Mouse (Mus musculus): ENCODE results near the gene Npffr2.
"Not testable (repeated sequence)": the region's sequence is repeated elsewhere in the genome, so short reads cannot be mapped to it uniquely, and the experiment has no call there.

The Npffr2 gene

GRCm38 (mm10) chr5:89526878-89527578 is at the start of gene Npffr2:
Npffr2 (plus strand) TSS chr5:89527429.
- peak; percentile 71 for DNase-seq (ENCODE audit: low spot score)

DNA sequence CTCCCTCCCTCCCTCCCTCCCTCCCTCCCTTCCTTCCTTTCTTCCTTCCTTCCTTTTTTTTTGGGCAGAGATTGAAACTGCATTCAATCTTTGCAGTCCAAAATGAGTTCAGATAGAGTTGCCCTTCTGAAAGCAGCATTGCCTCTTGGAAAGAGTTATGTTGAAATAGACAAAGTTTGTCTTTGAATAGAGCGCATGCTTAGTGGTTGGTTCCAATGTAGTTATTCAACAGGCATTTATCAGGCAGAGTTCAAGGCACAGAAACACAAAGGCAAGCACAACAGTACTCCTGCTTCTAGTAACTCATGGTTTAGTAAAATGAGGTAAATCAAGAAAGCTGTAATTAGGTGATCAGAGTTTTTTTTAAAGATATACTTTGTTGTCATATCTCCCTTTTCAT is 34.7 kb upstream of the Npffr2 start:
- DNase-seq (ENCODE audit: low spot score) = no peak

DNA sequence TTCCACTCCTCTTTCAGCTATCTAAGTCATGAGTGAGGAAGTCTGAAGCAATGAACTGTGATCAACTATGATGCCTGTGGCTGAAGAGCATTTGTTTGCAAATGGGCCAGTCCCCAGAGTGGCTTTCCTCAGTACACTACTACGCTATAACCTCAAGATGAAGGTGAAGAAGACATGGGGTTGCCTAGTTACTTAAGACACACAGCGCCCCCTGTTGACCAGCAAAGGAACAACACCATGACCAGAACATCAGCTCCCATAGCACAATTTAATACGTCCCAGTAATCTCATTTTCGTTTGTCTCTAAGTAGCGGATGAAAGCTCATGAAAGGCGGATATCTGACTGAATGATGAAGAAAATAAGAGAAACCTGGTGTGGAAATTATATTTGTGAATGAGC is 27.0 kb upstream of the Npffr2 start:
- DNase-seq (ENCODE audit: low spot score) = peak; percentile 38

DNA sequence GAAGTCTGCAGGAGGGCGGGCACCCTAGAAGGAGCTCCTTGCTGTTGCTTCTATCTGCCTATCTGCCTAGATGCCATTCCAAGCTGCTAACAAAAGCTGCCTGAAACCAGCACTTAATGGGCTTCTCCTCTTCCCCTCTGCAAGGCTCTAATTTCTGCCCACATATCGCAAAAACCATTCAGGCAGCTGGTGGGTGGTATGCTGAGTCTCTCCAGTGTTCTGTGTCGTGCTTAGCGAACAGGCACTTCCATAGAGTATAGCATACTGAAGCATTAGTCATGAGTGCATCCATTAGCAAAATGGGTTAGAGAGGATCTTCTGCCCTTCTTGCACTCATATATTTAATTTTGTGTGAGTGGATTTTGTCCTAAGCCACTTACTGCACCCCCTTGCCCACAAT is 8.6 kb upstream of the Npffr2 start:
- no peak for DNase-seq (ENCODE audit: low spot score)

DNA sequence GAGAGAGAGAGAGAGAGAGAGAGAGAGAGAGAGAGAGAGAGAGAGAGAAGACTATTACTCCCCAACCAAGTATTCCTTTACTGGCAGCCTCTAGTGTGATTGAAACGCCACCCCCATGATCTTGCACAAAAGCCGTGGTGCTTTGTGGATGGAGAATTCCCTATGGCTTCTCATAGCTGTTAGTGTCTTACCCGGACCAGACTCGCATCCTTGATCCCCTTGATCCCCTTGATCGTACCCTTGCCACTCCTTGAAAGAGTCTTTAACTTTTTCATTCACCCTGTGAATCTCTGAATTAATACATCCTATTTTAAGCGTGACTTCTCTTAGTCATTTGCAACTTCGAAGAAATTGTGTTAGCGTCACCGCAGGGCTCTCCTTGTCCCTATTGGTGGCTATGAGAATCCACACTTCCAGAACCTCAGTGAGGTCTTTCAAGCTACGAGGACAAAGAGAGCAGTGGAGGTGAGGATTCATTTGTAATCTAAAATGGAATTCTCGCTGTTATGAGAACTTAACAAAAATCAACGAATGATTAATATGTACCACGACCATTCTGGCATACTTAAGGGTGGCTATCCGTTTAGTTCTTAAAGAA is 949 bp upstream of the Npffr2 start:
- peak; percentile 41 for DNase-seq (ENCODE audit: low spot score)

GRCm38 (mm10) chr5:89528951-89529350 is 1.7 kb downstream of the Npffr2 start:
- peak; percentile 57 for DNase-seq (ENCODE audit: low spot score)

GRCm38 (mm10) chr5:89529391-89529790 is 2.2 kb downstream of the Npffr2 start:
- DNase-seq (ENCODE audit: low spot score) = no peak

DNA sequence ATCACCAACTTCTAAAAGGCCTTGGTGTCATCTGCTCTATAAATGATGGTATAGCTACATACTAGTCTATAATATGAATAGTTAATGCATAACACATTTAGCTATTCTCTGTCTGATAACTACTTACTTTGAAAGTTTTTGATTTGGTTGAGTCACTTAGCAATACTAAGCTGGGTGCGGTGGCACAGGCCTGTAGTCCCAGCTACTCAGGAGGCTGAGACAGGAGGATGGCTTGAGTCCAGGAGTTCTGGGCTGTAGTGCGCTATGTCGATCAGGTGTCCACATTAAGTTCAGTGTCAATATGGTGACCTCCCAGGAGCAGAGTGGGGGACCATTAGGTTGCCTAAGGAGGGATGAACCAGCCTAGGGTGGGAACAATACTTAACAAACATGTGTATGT is 8.8 kb downstream of the Npffr2 start:
- DNase-seq (ENCODE audit: low spot score) = no peak

GRCm38 (mm10) chr5:89542472-89542871 is 15.2 kb downstream of the Npffr2 start:
- no peak for DNase-seq (ENCODE audit: low spot score)

DNA sequence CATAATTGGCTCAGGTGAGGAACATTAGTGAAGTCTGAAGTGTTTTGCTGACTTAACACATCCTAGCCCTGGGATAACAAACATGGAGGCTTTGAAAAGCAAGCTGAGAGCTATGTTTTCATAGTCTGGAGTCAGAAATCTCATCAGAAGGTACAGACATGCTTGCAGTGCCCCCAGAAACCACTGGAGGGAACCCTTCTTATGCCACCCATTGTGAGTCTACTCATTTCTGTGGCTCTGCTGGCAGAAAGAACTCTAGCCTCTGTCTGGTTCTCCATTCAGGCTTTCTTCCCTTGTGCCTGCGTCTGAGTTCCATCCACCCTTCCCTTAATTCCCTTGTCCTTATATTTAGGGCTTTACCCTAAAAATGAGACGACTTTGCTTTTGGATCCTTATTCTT is 16.2 kb downstream of the Npffr2 start:
- peak; percentile 84 for DNase-seq (ENCODE audit: low spot score)

GRCm38 (mm10) chr5:89559118-89559517 is 31.9 kb downstream of the Npffr2 start:
- not testable (repeated sequence) for DNase-seq (ENCODE audit: low spot score)

- DNase-seq (ENCODE audit: low spot score) = no peak
Measured at GRCm38 (mm10) chr5:89561381-89561780, 34.2 kb downstream of the Npffr2 start.

DNA sequence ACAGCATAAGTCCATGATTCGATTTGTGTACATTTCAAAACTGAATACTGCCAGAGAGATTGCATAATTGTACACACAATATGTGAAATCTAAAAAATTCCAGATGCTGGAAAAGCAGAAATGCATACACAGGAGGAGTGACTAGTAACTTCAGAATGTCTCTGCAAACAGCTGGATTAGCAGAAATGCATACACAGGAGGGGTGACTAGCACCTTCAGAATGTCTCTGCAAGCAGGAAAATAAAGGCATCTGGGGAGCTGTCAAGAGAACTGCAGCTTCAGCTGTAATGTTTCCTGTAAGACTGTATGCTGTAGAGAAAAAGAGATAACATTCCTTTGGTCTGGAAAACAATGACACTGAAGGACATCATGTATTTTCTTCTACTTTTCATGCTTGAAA is 51.4 kb downstream of the Npffr2 start:
- no peak for DNase-seq (ENCODE audit: low spot score)

GRCm38 (mm10) chr5:89579181-89579580 is 52.0 kb downstream of the Npffr2 start:
- no peak for DNase-seq (ENCODE audit: low spot score)

GRCm38 (mm10) chr5:89581143-89581542 is 53.9 kb downstream of the Npffr2 start:
- no peak for DNase-seq (ENCODE audit: low spot score)

- DNase-seq (ENCODE audit: low spot score) = no peak
Measured at GRCm38 (mm10) chr5:89581742-89582366, 54.6 kb downstream of the Npffr2 start.

GRCm38 (mm10) chr5:89585021-89585420 is 57.8 kb downstream of the Npffr2 start:
- no peak for DNase-seq (ENCODE audit: low spot score)

DNA sequence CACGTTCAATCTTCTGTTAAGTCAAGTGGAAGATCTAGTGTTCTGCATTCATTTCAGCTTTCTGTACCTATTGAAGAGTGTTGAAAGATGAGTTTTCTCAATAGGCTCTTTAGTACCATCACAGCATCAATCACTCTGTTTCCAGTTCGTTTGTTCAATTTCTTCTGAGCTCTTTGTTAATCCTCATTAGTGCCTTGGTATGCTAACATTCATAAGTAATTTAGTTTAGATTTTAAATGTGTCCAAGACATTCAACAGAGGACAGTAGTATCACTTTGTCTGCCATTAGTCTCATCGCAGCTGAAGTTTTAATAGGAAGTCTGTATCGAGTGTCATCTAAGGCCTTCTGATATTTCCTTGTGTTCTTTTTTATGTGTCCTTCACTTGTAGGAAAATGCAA is 65.1 kb downstream of the Npffr2 start:
- no peak for DNase-seq (ENCODE audit: low spot score)

DNA sequence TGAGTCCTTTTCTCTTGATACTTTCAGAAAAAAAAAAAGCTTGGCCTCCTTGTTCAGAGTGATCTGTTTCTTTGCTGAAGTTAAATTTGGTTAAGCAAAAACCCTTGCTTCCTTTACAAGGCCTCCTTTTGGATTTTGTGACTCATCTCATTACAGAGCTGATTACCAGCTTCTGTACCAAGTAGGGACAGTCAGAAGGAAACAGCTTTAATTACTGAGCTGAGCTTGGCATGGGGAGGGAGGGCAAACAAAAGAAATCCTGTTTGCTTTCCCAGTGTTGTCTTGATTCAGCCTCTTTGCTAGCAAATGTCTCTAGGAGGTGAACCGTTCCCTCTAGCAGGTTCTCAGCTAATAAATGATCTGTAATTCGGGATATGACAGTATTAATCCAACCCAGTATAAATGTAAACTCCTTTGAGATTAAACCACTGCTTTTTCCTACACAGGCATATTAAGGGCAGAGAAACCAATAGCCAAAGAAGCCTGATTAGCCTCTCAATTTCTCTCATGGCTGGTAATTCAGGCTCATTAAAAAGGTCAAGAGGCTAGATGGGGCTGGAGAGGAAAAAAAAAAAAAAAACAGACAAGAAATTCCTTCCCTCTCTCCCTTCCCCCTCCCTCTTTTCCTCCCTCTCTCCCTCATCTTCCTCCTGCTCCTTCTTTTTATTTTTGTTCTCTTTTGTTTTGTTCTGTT is 84.2 kb downstream of the Npffr2 start:
- DNase-seq (ENCODE audit: low spot score) = peak; percentile 22

- DNase-seq (ENCODE audit: low spot score) = no peak
Measured at GRCm38 (mm10) chr5:89612262-89612661, 85.0 kb downstream of the Npffr2 start.

DNA sequence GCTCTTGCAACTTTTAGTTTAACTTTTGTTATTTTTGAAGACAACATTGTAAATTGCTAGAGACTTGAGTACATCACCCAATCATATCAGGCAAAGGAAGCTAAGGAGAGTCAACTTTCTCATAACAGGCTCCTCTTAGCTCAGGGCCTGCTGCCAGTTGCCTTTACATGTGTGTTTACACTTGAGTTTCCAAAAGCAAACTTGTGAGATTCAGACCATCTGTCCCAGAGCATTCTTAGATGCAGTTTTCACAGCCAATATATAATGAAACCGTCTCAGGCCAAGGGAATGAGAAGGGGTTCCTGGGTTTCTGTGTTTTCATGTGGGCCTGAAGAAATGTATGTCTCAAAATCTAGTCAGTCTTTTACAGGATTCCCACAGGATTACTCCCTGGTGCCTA is 104.4 kb downstream of the Npffr2 start:
- no peak for DNase-seq (ENCODE audit: low spot score)
